Mouse (Mus musculus) erythroblast, embryonic 14.5 days (primary cell): ENCODE results near the gene Crygs. TPM values are rescaled to one million over a fixed set of nuclear protein-coding genes. Genes with fewer than 3 reads are reported as not detected.

Experiments used
- H3K27me3 ChIP-seq: 2 replicates; pipeline ENCODE4 v1.6.1; 2012; ENCODE audit warnings: inconsistent platforms; ENCODE audit not compliant: control insufficient read depth
- H3K36me3 ChIP-seq: 2 replicates; pipeline ENCODE4 v1.6.1; 2012; ENCODE audit warnings: mild to moderate bottlenecking, inconsistent platforms; ENCODE audit not compliant: control insufficient read depth
- H3K4me1 ChIP-seq: 2 replicates; pipeline ENCODE4 v1.6.1; 2012; ENCODE audit warnings: inconsistent platforms; ENCODE audit not compliant: control insufficient read depth
- H3K4me3 ChIP-seq: replicated peaks from 2 replicates; pipeline ENCODE3; 2012; ENCODE audit warnings: moderate library complexity, mild to moderate bottlenecking, inconsistent platforms
- H3K9me3 ChIP-seq: 2 replicates; pipeline ENCODE4 v1.6.1; 2012; ENCODE audit warnings: low read length, inconsistent platforms, mixed read lengths; ENCODE audit not compliant: control insufficient read depth
- GATA1 ChIP-seq: IDR thresholded peaks from 2 replicates; pipeline ENCODE4 v1.6.1; 2012; ENCODE audit warnings: low read length, inconsistent platforms, mixed read lengths
- TAL1 ChIP-seq: IDR thresholded peaks from 3 replicates; pipeline ENCODE4 v1.6.1; 2012; ENCODE audit warnings: low read length, inconsistent platforms, mixed read lengths
- polyA plus RNA-seq: library from polyadenylated mRNA; stranded (reverse); fragments of >175 nt; gene quantifications from 2 replicates; pipeline ENCODE4 v1.2.3, GENCODE M21; 2012

The Crygs gene
- polyA plus RNA-seq, 1 experiment = not detected

DNA sequence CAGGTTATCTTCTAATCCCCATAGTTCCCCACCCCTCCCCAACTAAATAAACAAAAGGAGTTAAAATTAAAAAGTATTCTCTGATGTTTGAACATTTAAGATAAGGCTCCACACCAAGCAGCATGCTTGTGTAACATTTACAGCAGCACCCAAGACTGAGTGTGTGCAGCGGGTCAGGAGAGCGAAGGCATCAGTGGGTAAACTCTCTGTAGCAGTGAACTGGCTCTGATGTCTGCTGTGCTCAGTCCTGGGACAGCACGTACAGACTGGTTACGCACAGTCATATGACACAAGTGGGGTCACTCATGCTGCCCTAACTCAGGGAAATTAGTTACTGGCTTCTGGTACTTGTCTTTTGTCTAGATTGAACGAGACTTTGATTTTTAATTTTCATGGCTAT is 31.5 kb upstream of the Crygs start:
- H3K4me3 ChIP-seq = no peak overlapping the region
- no peaks in the 10 kb centered on the region for H3K9me3 ChIP-seq
- H3K4me1 ChIP-seq = peaks cover 47% of the 10 kb centered on the region
- H3K27me3 ChIP-seq = no peaks in the 10 kb centered on the region
- no peak for TF ChIP-seq TAL1
- no peak for TF ChIP-seq GATA1
- H3K36me3 ChIP-seq = peaks cover 83% of the 10 kb centered on the region

DNA sequence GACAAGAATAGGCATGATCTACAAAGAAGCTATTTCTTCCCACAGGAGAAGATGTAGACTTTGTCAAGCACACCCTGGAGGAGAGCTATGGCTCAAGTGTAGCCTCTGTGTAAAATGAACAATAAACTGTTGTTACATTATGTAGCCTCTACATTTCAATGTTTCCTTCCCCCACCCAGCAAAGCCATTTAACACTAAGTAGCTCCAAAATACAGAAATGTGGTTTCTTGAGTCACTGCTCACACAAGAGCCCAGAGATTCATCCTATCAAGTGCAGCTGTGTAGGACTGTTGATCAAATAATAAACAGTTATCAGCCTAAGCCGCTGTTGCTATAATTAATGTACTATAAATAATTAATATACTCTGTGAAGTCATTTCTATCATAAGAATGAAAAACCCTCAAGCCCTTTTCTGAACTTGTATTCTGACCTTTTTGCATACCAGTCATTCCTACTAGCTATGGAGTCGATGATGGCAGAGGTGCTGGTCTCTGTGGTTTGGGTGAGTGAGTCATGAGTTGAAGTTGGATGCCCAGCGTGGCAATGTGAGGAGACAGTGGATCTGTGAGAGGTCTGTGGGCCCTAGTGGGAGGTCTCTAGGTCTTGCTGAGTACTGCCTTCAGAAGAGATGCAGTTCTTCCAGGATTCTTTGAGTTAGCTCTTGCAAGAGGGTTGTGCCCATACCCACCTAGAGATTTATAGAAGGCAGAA is 27.9 kb upstream of the Crygs start:
- TF ChIP-seq TAL1 = no peak
- TF ChIP-seq GATA1 = no peak
- H3K9me3 ChIP-seq = no peaks in the 10 kb centered on the region
- H3K4me3 ChIP-seq = no peak overlapping the region
- peaks cover 92% of the 10 kb centered on the region for H3K36me3 ChIP-seq
- no peaks in the 10 kb centered on the region for H3K27me3 ChIP-seq
- H3K4me1 ChIP-seq = peaks cover 18% of the 10 kb centered on the region

DNA sequence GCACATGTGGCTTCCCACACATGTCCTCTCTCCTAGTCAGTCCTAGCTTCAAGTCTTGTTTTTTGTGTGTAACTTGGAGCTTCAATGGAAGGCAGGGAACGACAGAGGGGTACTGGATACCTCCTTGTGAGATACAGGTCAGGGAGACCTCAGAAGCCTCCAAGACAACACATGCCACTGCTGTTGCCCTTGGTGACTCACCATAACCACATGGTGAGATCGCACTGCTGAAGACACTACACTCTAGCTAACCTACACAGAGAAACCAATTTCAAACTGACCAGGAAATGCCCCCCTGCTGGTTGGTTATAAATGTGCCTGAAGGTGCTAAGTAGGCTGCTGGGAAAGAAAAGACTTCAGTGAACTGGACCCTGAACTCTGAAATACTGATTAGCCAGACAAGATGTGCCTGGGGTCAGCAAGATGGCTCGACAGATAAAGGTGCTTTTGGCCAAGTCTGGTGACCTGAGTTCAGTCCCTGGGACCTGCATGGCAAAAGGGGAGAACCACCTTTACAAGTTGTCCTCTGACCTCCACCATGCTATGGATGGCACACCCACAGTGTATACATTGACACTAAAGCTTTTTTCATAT is 21.7 kb upstream of the Crygs start:
- H3K9me3 ChIP-seq = peaks cover 6% of the 10 kb centered on the region
- H3K4me3 ChIP-seq = no peak overlapping the region
- TF ChIP-seq TAL1 (no peak), GATA1 (no peak)
- H3K36me3 ChIP-seq = peaks cover 84% of the 10 kb centered on the region
- no peaks in the 10 kb centered on the region for H3K27me3 ChIP-seq
- no peaks in the 10 kb centered on the region; the same call in 1 of the 2 replicates for H3K4me1 ChIP-seq

DNA sequence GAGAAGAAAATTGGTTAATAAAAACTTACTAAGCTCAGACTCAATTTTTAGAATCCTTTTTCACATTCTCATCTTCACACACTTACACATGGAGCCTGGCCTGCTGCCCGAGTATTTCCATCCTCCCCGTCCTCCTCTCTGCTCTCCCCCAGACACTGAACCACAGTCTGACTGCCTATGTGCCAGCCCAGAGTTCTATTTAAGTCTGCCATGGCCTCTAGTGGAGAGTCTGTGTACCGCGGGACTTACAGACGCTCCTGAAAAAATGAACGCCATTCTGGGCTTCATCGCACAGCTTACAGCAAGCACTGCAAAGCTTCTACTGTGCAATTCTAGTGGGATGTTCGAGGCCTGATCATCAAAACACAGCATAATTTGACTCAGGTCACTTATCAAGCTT is 9.4 kb upstream of the Crygs start:
- no peaks in the 10 kb centered on the region for H3K27me3 ChIP-seq
- H3K9me3 ChIP-seq = no peaks in the 10 kb centered on the region
- H3K36me3 ChIP-seq = peaks cover 98% of the 10 kb centered on the region
- no peak overlapping the region for H3K4me3 ChIP-seq
- TF ChIP-seq GATA1 (no peak), TAL1 (no peak)
- no peaks in the 10 kb centered on the region for H3K4me1 ChIP-seq

DNA sequence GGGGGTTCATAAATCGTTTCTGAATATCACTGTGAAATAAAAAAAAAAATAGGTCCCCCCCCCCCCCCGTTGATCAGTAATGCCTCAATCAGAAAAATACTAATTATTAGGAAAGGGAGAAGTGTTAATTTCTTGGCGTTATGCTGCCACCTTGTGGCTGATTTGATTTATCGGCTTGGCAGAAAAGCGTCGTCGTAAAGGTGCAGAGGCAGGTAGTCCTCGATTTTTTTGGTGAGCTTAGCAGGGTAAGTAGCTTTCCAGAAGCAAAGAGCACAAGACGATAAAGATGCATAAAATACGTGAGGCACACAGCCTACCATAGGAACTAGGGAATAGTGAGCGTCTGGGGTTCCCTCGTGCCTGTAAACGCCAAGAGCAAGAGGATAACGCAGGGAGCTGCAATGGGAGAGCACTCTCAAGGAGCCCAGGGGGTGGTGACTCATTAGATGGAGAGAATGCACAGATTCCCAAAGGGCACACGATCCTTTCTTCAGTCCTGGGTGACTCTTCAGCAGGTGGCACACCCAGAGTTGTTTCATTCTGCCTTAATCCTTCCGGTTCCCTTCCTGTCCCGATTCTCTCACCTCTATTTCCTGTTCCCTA is 3.8 kb downstream of the Crygs start:
- TF ChIP-seq GATA1 (no peak), TAL1 (no peak)
- Histone ChIP-seq H3K4me1 (peaks cover 2% of the 10 kb centered on the region; the same call in 1 of the 2 replicates), H3K9me3 (no peaks in the 10 kb centered on the region), H3K4me3 (no peak overlapping the region), H3K27me3 (peaks cover 2% of the 10 kb centered on the region; the same call in 1 of the 2 replicates), H3K36me3 (peaks cover 5% of the 10 kb centered on the region)

DNA sequence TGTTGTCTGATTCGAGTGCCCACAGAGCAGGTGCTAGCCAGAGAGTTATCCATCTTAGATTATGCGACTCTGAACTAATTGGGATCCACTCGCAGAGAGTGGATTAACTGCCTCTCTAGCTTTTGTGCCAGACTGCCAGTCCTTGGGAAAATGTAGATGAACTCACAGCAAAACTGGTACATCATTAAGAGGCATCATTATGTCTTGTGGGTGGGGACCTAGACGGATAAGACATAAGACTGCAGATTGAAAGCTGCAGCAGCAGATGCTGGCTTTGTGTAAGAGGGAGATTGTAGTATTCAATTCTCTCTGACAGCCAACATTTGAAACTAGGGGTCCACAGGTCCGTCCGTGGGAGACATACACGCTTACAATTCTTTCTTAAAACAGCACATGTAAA is 8.6 kb downstream of the Crygs start:
- Histone ChIP-seq H3K36me3 (no peaks in the 10 kb centered on the region), H3K4me1 (peaks cover 2% of the 10 kb centered on the region; the same call in 1 of the 2 replicates), H3K4me3 (no peak overlapping the region), H3K9me3 (no peaks in the 10 kb centered on the region), H3K27me3 (peaks cover 2% of the 10 kb centered on the region; the same call in 1 of the 2 replicates)
- TF ChIP-seq TAL1 = no peak
- TF ChIP-seq GATA1 = no peak

DNA sequence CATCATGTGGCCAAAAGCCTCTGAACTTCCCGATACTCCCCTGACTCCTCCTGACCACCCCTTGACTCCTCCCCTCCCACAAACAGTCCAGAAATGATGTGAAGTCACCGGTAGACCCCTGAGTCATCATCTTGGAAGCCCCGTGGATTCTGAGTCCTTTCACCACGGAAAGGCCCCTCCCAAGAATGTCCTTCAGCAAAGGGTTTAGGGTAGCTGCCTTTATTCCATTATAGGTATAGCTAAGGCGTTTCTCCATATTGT is 10.6 kb downstream of the Crygs start:
- Histone ChIP-seq H3K4me3 (no peak overlapping the region), H3K4me1 (no peaks in the 10 kb centered on the region), H3K36me3 (no peaks in the 10 kb centered on the region), H3K9me3 (no peaks in the 10 kb centered on the region), H3K27me3 (no peaks in the 10 kb centered on the region)
- TF ChIP-seq GATA1 (no peak), TAL1 (no peak)

DNA sequence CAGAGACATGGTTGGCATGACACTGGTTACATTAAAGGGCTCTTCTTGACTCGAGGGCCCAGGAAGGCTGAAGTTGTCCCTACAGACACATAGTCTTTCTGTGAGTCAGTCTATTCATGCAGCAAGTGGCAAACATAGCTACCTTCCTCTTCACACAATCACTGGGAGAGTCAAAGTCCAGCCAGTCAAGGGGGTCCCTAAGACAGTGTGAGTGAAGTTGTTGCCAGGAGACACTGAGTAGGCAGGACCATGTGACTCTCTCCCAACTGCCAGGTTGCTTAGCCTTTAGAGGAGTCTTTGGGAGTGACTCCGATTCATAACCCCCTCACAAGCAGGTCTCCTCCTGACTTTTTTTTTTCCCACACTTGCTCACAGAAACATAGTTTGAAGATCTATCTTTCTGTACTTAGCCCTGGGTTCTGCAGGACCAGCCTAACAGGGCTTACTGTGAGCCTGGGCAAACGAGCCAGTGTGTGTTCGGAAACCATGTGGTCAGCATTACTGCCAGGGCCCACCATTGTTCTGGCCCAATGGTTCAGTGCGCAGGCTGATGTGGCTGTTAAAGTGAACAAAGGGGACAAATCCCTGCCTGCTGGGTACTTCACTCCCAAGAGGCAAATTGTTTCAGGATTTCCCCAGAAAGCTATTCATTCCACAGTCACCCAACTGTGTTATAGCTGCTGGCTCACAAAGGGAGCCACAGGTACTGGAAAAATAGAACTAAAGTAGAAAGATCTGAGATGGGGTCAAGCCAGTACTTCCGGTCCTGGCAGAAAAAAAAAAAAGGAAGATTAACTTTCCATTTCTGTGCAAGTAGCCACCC is 11.1 kb downstream of the Crygs start:
- no peak for TF ChIP-seq TAL1
- H3K4me3 ChIP-seq = no peak overlapping the region
- no peaks in the 10 kb centered on the region for H3K27me3 ChIP-seq
- H3K9me3 ChIP-seq = no peaks in the 10 kb centered on the region
- no peaks in the 10 kb centered on the region for H3K4me1 ChIP-seq
- no peaks in the 10 kb centered on the region for H3K36me3 ChIP-seq

DNA sequence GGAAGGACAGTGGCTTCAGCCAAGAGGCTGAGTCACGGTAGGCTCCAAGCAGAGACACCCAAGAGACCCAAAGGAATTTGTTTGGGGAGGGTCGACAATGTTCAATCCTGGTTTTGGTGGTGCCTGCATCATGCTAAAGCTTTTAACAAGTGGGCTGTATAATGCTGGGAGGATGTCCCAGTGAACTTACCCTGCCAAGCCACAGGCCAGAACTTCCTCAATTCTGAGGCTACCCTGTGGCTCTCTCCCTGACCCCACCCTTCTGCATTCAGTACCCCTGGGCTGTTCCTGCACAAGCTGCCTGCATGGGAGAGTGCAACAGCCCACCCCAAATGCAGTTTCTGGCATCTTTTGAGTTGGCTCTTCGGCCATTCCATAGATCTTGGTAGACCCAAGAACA is 12.9 kb downstream of the Crygs start:
- TF ChIP-seq TAL1 = no peak
- TF ChIP-seq GATA1 = no peak
- H3K36me3 ChIP-seq = no peaks in the 10 kb centered on the region
- H3K9me3 ChIP-seq = no peaks in the 10 kb centered on the region
- no peaks in the 10 kb centered on the region for H3K4me1 ChIP-seq
- no peak overlapping the region for H3K4me3 ChIP-seq
- no peaks in the 10 kb centered on the region for H3K27me3 ChIP-seq
